Mouse (Mus musculus): ENCODE measurements around the gene Hbq1a. TPM values are rescaled to one million over a fixed set of nuclear protein-coding genes. Genes with fewer than 3 reads are reported as not detected.

Hbq1a gene
- total and polyA plus RNA-seq, 3 experiments, result not detected

DNA sequence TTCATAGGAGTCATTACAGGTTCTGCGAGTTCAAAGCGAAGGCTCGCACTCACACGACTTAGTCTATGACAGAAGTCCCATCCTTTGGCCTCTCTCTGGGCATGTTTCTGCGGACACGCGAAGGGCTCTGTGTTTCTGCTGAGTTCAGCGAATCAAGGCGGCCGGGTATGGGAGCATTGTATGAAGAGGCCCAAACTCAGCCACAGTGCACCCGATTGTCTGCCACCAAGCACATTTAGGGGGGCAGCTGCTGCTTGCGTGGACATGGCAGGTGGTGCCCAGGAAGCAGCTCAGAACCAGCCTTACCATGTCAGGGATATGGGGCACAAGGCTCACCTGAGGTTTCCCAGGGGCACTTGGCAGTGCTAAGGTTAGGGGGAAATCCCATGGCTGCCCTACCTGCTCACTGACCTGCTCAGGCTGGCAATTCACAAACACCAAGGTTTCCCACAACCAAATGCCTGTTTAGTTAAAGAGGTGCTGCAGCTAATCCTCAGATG lies 21.4 kb upstream of the Hbq1a start:
- H3K4me3 ChIP-seq (replicated peaks in 1 of 3; ENCODE audit: low read depth in 2 of 3, low read length in 2 of 3, poor library complexity in 1 of 3), result no peak overlapping the region
- peaks cover 16% of the 10 kb centered on the region for H3K27me3 ChIP-seq (replicated peaks)
- no peak overlapping the region for H3K27ac ChIP-seq (ENCODE audit: insufficient read depth, low read depth)
- no peak overlapping the region for H3K4me2 ChIP-seq (ENCODE audit: insufficient read depth, low read depth, poor library complexity, severe bottlenecking)
- dilution Hi-C loops (cut with MboI; ENCODE audit: extremely low pct_ligation_motif_present, extremely low pct_unique_long_range_greater_than_20kb, low sequenced_read_pairs), result no loop called here
- no peaks in the 10 kb centered on the region for H3K36me3 ChIP-seq (replicated peaks in 1 of 2; ENCODE audit: control insufficient read depth in 1 of 2, insufficient read depth in 1 of 2, low read length in 1 of 2)
- peaks cover 4 to 16% of the 10 kb centered on the region in 2 experiments; a peak in 2 of 4 replicates for H3K4me1 ChIP-seq (ENCODE audit: control insufficient read depth in 1 of 2, insufficient read depth in 2 of 2)
- TF ChIP-seq KAT2A (IDR thresholded peaks at IDR 0.05; ENCODE audit: insufficient replicate concordance, low read length), result no peak
- no peak for TF ChIP-seq TCF12 (IDR thresholded peaks at IDR 0.05; ENCODE audit: low read depth, low read length)
- no peak for TF ChIP-seq TBP (conservative IDR thresholded peaks at IDR 0.05; ENCODE audit: low read depth, low read length)
- TF ChIP-seq MAX (IDR thresholded peaks at IDR 0.05; ENCODE audit: low read length), result no peak
- TF ChIP-seq JUND (conservative IDR thresholded peaks at IDR 0.05; ENCODE audit: low read depth, low read length), result no peak
- TF ChIP-seq MAFK (IDR thresholded peaks at IDR 0.05; ENCODE audit: insufficient replicate concordance, low read length), result no peak; the same call in 1 of the 2 replicates
- no peak for TF ChIP-seq CHD1 (IDR thresholded peaks at IDR 0.05; ENCODE audit: low read depth, low read length)
- no peak for TF ChIP-seq PAX5 (IDR thresholded peaks at IDR 0.05; ENCODE audit: low read length)
- no peak for TF ChIP-seq E2F4 (IDR thresholded peaks at IDR 0.05; ENCODE audit: insufficient replicate concordance, low read depth, low read length)
- TF ChIP-seq RAD21 (IDR thresholded peaks at IDR 0.05; ENCODE audit: low read depth, low read length), result no peak
- TF ChIP-seq BHLHE40 (IDR thresholded peaks at IDR 0.05; ENCODE audit: low read depth, low read length), result no peak
- no peak for TF ChIP-seq POLR2AphosphoS2 (IDR thresholded peaks at IDR 0.05; ENCODE audit: low read depth, low read length)
- no peak for TF ChIP-seq NELFE (IDR thresholded peaks at IDR 0.05; ENCODE audit: low read depth, low read length)
- no peak for TF ChIP-seq USF1 (IDR thresholded peaks at IDR 0.05; ENCODE audit: low read depth, low read length)
- no peak for TF ChIP-seq CTCF (conservative IDR thresholded peaks at IDR 0.05 in 1 of 2, IDR thresholded peaks at IDR 0.05 in 1 of 2; ENCODE audit: low read depth in 2 of 2, low read length in 2 of 2)
- TF ChIP-seq NRF1 (IDR thresholded peaks at IDR 0.05; ENCODE audit: low read depth, low read length), result no peak
- TF ChIP-seq SMC3 (IDR thresholded peaks at IDR 0.05; ENCODE audit: low read depth, low read length), result no peak
- no peak for TF ChIP-seq GABPA (IDR thresholded peaks at IDR 0.05; ENCODE audit: insufficient replicate concordance, low read depth, low read length)
- TF ChIP-seq ELF1 (IDR thresholded peaks at IDR 0.05; ENCODE audit: low read depth, low read length), result no peak
- no peaks in the 10 kb centered on the region for H3K9me3 ChIP-seq (replicated peaks; ENCODE audit: low read length)
- H3K79me2 ChIP-seq (replicated peaks; ENCODE audit: control insufficient read depth, extremely low read depth, insufficient read depth, poor library complexity, severe bottlenecking), result no peaks in the 10 kb centered on the region
- DNase-seq (ENCODE audit: extremely low read depth), result no peak
- in situ Hi-C loops (cut with MboI; ENCODE audit: low pct_ligation_motif_present, low pct_unique_long_range_greater_than_20kb, low sequenced_read_pairs), result no loop called here
- H3K9ac ChIP-seq (ENCODE audit: insufficient read depth, low read depth), result no peak overlapping the region

DNA sequence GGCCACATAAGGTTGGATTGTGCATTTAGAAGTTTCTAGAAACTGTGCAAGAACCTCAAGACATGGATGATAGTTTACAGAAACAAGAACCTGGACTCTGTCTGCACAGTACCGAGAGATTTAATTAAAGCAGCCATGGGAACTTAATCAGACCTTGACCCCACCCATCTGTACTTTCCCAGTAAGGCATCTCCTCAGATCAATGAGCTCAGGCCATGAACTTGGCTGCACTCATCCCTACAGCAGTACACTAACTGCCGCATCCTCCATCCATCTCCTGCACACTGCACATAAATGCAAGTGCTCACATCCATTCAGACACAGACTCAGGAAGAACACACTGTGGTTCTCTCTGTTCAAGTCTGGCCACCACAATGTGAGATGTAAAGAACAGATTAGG lies 19.2 kb upstream of the Hbq1a start:
- Histone ChIP-seq H3K27ac (ENCODE audit: insufficient read depth, low read depth) (no peak overlapping the region), H3K27me3 (replicated peaks) (peaks cover 15% of the 10 kb centered on the region), H3K36me3 (replicated peaks in 1 of 2; ENCODE audit: control insufficient read depth in 1 of 2, insufficient read depth in 1 of 2, low read length in 1 of 2) (no peaks in the 10 kb centered on the region), H3K9me3 (replicated peaks; ENCODE audit: low read length) (no peaks in the 10 kb centered on the region), H3K79me2 (replicated peaks; ENCODE audit: control insufficient read depth, extremely low read depth, insufficient read depth, poor library complexity, severe bottlenecking) (no peaks in the 10 kb centered on the region), H3K9ac (ENCODE audit: insufficient read depth, low read depth) (no peak overlapping the region), H3K4me3 (replicated peaks in 1 of 3; ENCODE audit: low read depth in 2 of 3, low read length in 2 of 3, poor library complexity in 1 of 3) (no peak overlapping the region), H3K4me1 (ENCODE audit: control insufficient read depth in 1 of 2, insufficient read depth in 2 of 2) (peaks cover 4 to 16% of the 10 kb centered on the region in 2 experiments; a peak in 2 of 4 replicates), H3K4me2 (ENCODE audit: insufficient read depth, low read depth, poor library complexity, severe bottlenecking) (no peak overlapping the region)
- TF ChIP-seq RAD21 (IDR thresholded peaks at IDR 0.05; ENCODE audit: low read depth, low read length), result no peak
- TF ChIP-seq IRF4 (IDR thresholded peaks at IDR 0.05; ENCODE audit: low read depth, low read length), result no peak
- no peak for TF ChIP-seq CHD1 (IDR thresholded peaks at IDR 0.05; ENCODE audit: low read depth, low read length)
- TF ChIP-seq ZKSCAN1 (IDR thresholded peaks at IDR 0.05; ENCODE audit: borderline replicate concordance, low read depth, low read length), result no peak
- no peak for TF ChIP-seq ETS1 (conservative IDR thresholded peaks at IDR 0.05; ENCODE audit: low read depth, low read length)
- TF ChIP-seq GABPA (IDR thresholded peaks at IDR 0.05; ENCODE audit: insufficient replicate concordance, low read depth, low read length), result no peak
- no peak for TF ChIP-seq SMC3 (IDR thresholded peaks at IDR 0.05; ENCODE audit: low read depth, low read length)
- no peak for TF ChIP-seq E2F4 (IDR thresholded peaks at IDR 0.05; ENCODE audit: insufficient replicate concordance, low read depth, low read length)
- TF ChIP-seq NRF1 (IDR thresholded peaks at IDR 0.05; ENCODE audit: low read depth, low read length), result no peak
- no peak for TF ChIP-seq EP300 (IDR thresholded peaks at IDR 0.05; ENCODE audit: low read length)
- no peak for TF ChIP-seq USF1 (IDR thresholded peaks at IDR 0.05; ENCODE audit: low read depth, low read length)
- no peak for TF ChIP-seq ZMIZ1 (IDR thresholded peaks at IDR 0.05; ENCODE audit: low read depth, low read length)
- no peak for TF ChIP-seq TBP (conservative IDR thresholded peaks at IDR 0.05; ENCODE audit: low read depth, low read length)
- no peak for TF ChIP-seq ELF1 (IDR thresholded peaks at IDR 0.05; ENCODE audit: low read depth, low read length)
- TF ChIP-seq UBTF (IDR thresholded peaks at IDR 0.05; ENCODE audit: low read depth, low read length), result no peak
- no peak for TF ChIP-seq CTCF (conservative IDR thresholded peaks at IDR 0.05 in 1 of 2, IDR thresholded peaks at IDR 0.05 in 1 of 2; ENCODE audit: low read depth in 2 of 2, low read length in 2 of 2)
- TF ChIP-seq TCF12 (IDR thresholded peaks at IDR 0.05; ENCODE audit: low read depth, low read length), result no peak
- no peak for TF ChIP-seq MEF2A (IDR thresholded peaks at IDR 0.05; ENCODE audit: borderline replicate concordance, low read depth, low read length)
- no peak for TF ChIP-seq ZNF384 (IDR thresholded peaks at IDR 0.05; ENCODE audit: low read depth, low read length)
- no peak for DNase-seq (ENCODE audit: extremely low read depth)
- in situ Hi-C loops (cut with MboI; ENCODE audit: low pct_ligation_motif_present, low pct_unique_long_range_greater_than_20kb, low sequenced_read_pairs) (no loop called here), dilution Hi-C loops (cut with MboI; ENCODE audit: extremely low pct_ligation_motif_present, extremely low pct_unique_long_range_greater_than_20kb, low sequenced_read_pairs) (no loop called here)

Data from CH12.LX (cell line).